Mouse (Mus musculus) heart, embryonic 14.5 days (tissue): ENCODE results near the gene Nme2. TPM values are rescaled to one million over a fixed set of nuclear protein-coding genes. Genes with fewer than 3 reads are reported as not detected.
"Not testable (repeated sequence)": the region's sequence is repeated elsewhere in the genome, so short reads cannot be mapped to it uniquely, and the experiment has no call there.

Experiments
- ATAC-seq: fragments of 200-750 bp; cut with Nextera tagmentation; 2 replicates; pipeline ENCODE4 v1.8.0; 2017; ENCODE audit warnings: low read depth, moderate TSS enrichment; ENCODE audit not compliant: insufficient number of reproducible peaks, insufficient read depth, low FRiP score
- H3K27ac ChIP-seq, 2 experiments: fragments of 200-500 bp in 1 of 2; fragments of 300-500 bp in 1 of 2; sonication (generic) in 1 of 2; replicated peaks in 1 of 2; 2 replicates each; pipeline ENCODE4 v1.5.1; 2012 to 2014; ENCODE audit warnings: low read depth in 2 of 2, low read length in 2 of 2, control low read depth in 1 of 2, mild to moderate bottlenecking in 1 of 2, mixed read lengths in 1 of 2; ENCODE audit not compliant: control insufficient read depth in 1 of 2, insufficient read depth in 1 of 2
- H3K27me3 ChIP-seq: fragments of 300-500 bp; sonication (generic); 2 replicates; pipeline ENCODE4 v1.6.1; 2014; ENCODE audit warnings: mild to moderate bottlenecking, low read length, control low read depth; ENCODE audit not compliant: control insufficient read depth, insufficient read depth
- H3K36me3 ChIP-seq: fragments of 300-500 bp; sonication (generic); 2 replicates; pipeline ENCODE4 v1.6.1; 2014; ENCODE audit warnings: mild to moderate bottlenecking, control low read depth, low read length, mixed read lengths; ENCODE audit not compliant: control insufficient read depth, insufficient read depth
- H3K4me1 ChIP-seq, 2 experiments: fragments of 200-500 bp in 1 of 2; fragments of 300-500 bp in 1 of 2; sonication (generic) in 1 of 2; 2 replicates each; pipeline ENCODE4 v1.6.1; 2012 to 2014; ENCODE audit warnings: low read length in 2 of 2, control low read depth in 1 of 2, mixed read lengths in 1 of 2; ENCODE audit not compliant: control insufficient read depth in 2 of 2, insufficient read depth in 2 of 2
- H3K4me2 ChIP-seq: fragments of 300-500 bp; sonication (generic); 2 replicates; pipeline ENCODE4 v1.6.1; 2014; ENCODE audit warnings: mild to moderate bottlenecking, low read length
- H3K4me3 ChIP-seq, 2 experiments: fragments of 200-500 bp in 1 of 2; fragments of 300-500 bp in 1 of 2; sonication (generic) in 1 of 2; 2 replicates each; pipeline ENCODE4 v1.5.1; 2012 to 2014; ENCODE audit warnings: low read length in 2 of 2, mild to moderate bottlenecking in 2 of 2, control low read depth in 1 of 2, low read depth in 1 of 2, moderate library complexity in 1 of 2; ENCODE audit not compliant: control insufficient read depth in 1 of 2, insufficient read depth in 1 of 2
- H3K9ac ChIP-seq: fragments of 300-500 bp; sonication (generic); 2 replicates; pipeline ENCODE4 v1.6.1; 2014; ENCODE audit warnings: mild to moderate bottlenecking, low read length
- H3K9me3 ChIP-seq: fragments of 300-500 bp; sonication (generic); 2 replicates; pipeline ENCODE4 v1.6.1; 2016; ENCODE audit warnings: low read length, control low read depth; ENCODE audit not compliant: control insufficient read depth
- WGBS: fragments of 180-500 bp; shearing (Covaris S2); extraction: QIAGEN DNeasy Blood & Tissue Kit; methylation state at CpG from one replicate; pipeline ENCODE4 v1.1.7; 2014; 5-methylcytosine and 5-hydroxymethylcytosine counted together
- polyA plus RNA-seq: library from polyadenylated mRNA; unstranded; fragments of >200 nt; fragmentation: Nextera tagmentation; extraction: Ambion mirVana; gene quantifications from 2 replicates; pipeline ENCODE4 v1.2.1, GENCODE M21; 2014

Gene Nme2
- polyA plus RNA-seq, 1 experiment from 2014 or later = 422 TPM

- Histone ChIP-seq H3K27ac (no peak overlapping the region), H3K9ac (no peak overlapping the region), H3K4me2 (no peak overlapping the region), H3K9me3 (no peaks in the 10 kb centered on the region), H3K27me3 (no peaks in the 10 kb centered on the region), H3K4me1 (peaks cover 15 to 23% of the 10 kb centered on the region in 2 experiments), H3K4me3 (no peak overlapping the region), H3K36me3 (peaks cover 61% of the 10 kb centered on the region)
- no peak for ATAC-seq
- WGBS = 81% methylated on average over 5 of the region's 5 CpGs
Measured at GRCm38 (mm10) chr11:93952376-93952775, 3.7 kb downstream of the Nme2 start.

GRCm38 (mm10) chr11:93950045-93950444 lies 6.0 kb downstream of the Nme2 start:
- H3K4me2 ChIP-seq = no peak overlapping the region
- no peaks in the 10 kb centered on the region for H3K27me3 ChIP-seq
- ATAC-seq = no peak
- whole genome bisulfite sequencing = 88% methylated on average over 1 of the region's 1 CpGs
- no peak overlapping the region for H3K27ac ChIP-seq
- H3K4me3 ChIP-seq = no peak overlapping the region
- no peak overlapping the region for H3K9ac ChIP-seq
- H3K4me1 ChIP-seq = peaks cover 8 to 17% of the 10 kb centered on the region in 2 experiments
- no peaks in the 10 kb centered on the region for H3K9me3 ChIP-seq
- H3K36me3 ChIP-seq = peaks cover 69% of the 10 kb centered on the region

GRCm38 (mm10) chr11:93948887-93949567 lies 7.0 kb downstream of the Nme2 start:
- no peak for ATAC-seq
- peaks cover 77% of the 10 kb centered on the region for H3K36me3 ChIP-seq
- no peak overlapping the region for H3K27ac ChIP-seq
- no peak overlapping the region for H3K4me2 ChIP-seq
- 84% methylated on average over 9 of the region's 9 CpGs for WGBS
- no peak overlapping the region for H3K4me3 ChIP-seq
- H3K9ac ChIP-seq = no peak overlapping the region
- no peaks in the 10 kb centered on the region for H3K27me3 ChIP-seq
- H3K4me1 ChIP-seq = peaks cover 6 to 11% of the 10 kb centered on the region in 2 experiments
- H3K9me3 ChIP-seq = no peaks in the 10 kb centered on the region

- ATAC-seq = no peak
- WGBS = 82% methylated on average over 3 of the region's 3 CpGs
- Histone ChIP-seq H3K4me2 (no peak overlapping the region), H3K4me1 (no peaks in the 10 kb centered on the region), H3K9me3 (no peaks in the 10 kb centered on the region), H3K27ac (no peak overlapping the region), H3K4me3 (no peak overlapping the region), H3K36me3 (peaks cover 56% of the 10 kb centered on the region), H3K27me3 (no peaks in the 10 kb centered on the region), H3K9ac (no peak overlapping the region)
Measured at GRCm38 (mm10) chr11:93944986-93945385, 11.1 kb downstream of the Nme2 start.

- no peak overlapping the region for H3K4me2 ChIP-seq
- no peaks in the 10 kb centered on the region for H3K27me3 ChIP-seq
- peaks cover 69% of the 10 kb centered on the region for H3K36me3 ChIP-seq
- H3K9me3 ChIP-seq = no peaks in the 10 kb centered on the region
- no peak overlapping the region for H3K27ac ChIP-seq
- 43% methylated on average over 2 of the region's 2 CpGs for WGBS
- no peak overlapping the region for H3K4me3 ChIP-seq
- ATAC-seq = no peak
- H3K9ac ChIP-seq = no peak overlapping the region
- no peaks in the 10 kb centered on the region for H3K4me1 ChIP-seq
Measured at GRCm38 (mm10) chr11:93940906-93941305, 15.2 kb downstream of the Nme2 start.

- H3K4me3 ChIP-seq = no peak overlapping the region
- no peaks in the 10 kb centered on the region for H3K9me3 ChIP-seq
- H3K27me3 ChIP-seq = no peaks in the 10 kb centered on the region
- H3K27ac ChIP-seq = no peak overlapping the region
- peaks cover 93% of the 10 kb centered on the region for H3K36me3 ChIP-seq
- H3K4me1 ChIP-seq = no peaks in the 10 kb centered on the region
- H3K4me2 ChIP-seq = no peak overlapping the region
- H3K9ac ChIP-seq = no peak overlapping the region
- no peak for ATAC-seq
Measured at GRCm38 (mm10) chr11:93929106-93929505, 27.0 kb downstream of the Nme2 start.

- not testable (repeated sequence) for H3K27me3 ChIP-seq, H3K4me2 ChIP-seq, ATAC-seq, H3K9ac ChIP-seq, H3K9me3 ChIP-seq, H3K4me1 ChIP-seq, H3K27ac ChIP-seq, H3K4me3 ChIP-seq
- peaks cover 87% of the 10 kb centered on the region for H3K36me3 ChIP-seq
- 92% methylated on average over 2 of the region's 2 CpGs for WGBS
Measured at GRCm38 (mm10) chr11:93915019-93915418, 41.0 kb downstream of the Nme2 start.

- Histone ChIP-seq H3K9ac (no peak overlapping the region), H3K4me3 (no peak overlapping the region), H3K9me3 (no peaks in the 10 kb centered on the region), H3K4me2 (no peak overlapping the region), H3K36me3 (peaks cover 93% of the 10 kb centered on the region), H3K27ac (no peak overlapping the region), H3K4me1 (no peaks in the 10 kb centered on the region), H3K27me3 (no peaks in the 10 kb centered on the region)
- no peak for ATAC-seq
- 90% methylated on average over 3 of the region's 3 CpGs for WGBS
Measured at GRCm38 (mm10) chr11:93911603-93912002, 44.5 kb downstream of the Nme2 start.
